Mouse (Mus musculus): ENCODE measurements around the gene Clic1. TPM values are rescaled to one million over a fixed set of nuclear protein-coding genes. Genes with fewer than 3 reads are reported as not detected.

Clic1 gene
- polyA plus RNA-seq, 1 experiment from 2014 or later = 73.9 TPM

DNA sequence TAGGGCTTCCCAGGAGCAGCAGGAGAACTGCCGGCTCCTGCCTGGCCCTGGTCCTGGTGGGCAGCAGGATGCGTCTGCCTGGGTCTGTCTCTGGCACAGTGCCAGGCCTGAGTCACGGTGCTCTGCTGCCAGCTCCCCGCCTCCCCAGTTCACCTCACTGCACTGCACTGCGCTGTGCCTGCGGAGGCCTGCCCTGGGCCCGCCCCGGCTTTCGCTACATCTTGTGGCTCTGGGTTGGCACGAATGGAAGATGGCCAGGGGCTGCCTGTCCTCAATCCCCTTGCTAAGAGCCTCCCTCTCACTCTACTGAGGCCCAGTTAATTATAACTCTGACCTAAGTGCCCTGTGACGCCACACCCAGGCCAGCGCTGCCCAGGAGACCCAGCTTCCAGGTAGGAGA lies 33.4 kb upstream of the Clic1 start, which contains the start of gene Vwa7:
Gene Vwa7 (plus strand): TSS at position 204 of the 400 bp plus-strand sequence.
- 89% methylated on average over 12 of the region's 12 CpGs for WGBS
- Histone ChIP-seq H3K9me3 (replicated peaks; ENCODE audit: control insufficient read depth, low read length) (no peaks in the 10 kb centered on the region), H3K4me3 (ENCODE audit: low read depth, low read length) (no peak within 1 kb of the TSS), H3K36me3 (replicated peaks; ENCODE audit: control insufficient read depth, insufficient read depth, low read depth, low read length) (peaks cover 35% of the 10 kb centered on the region), H3K4me1 (ENCODE audit: control insufficient read depth, insufficient read depth, low read length) (no peaks in the 10 kb centered on the region; the same call in 1 of the 2 replicates), H3K27me3 (ENCODE audit: control insufficient read depth, insufficient read depth, low read length) (no peaks in the 10 kb centered on the region), H3K9ac (replicated peaks; ENCODE audit: low read length) (no peak within 1 kb of the TSS), H3K27ac (replicated peaks; ENCODE audit: low read depth, low read length) (no peak within 1 kb of the TSS), H3K4me2 (ENCODE audit: low read depth, low read length) (no peak within 1 kb of the TSS)
- ATAC-seq (replicated peaks; ENCODE audit: insufficient number of reproducible peaks, low FRiP score, low TSS enrichment, low read depth) = no peak
- DNase-seq (ENCODE audit: low spot score) = no peak

DNA sequence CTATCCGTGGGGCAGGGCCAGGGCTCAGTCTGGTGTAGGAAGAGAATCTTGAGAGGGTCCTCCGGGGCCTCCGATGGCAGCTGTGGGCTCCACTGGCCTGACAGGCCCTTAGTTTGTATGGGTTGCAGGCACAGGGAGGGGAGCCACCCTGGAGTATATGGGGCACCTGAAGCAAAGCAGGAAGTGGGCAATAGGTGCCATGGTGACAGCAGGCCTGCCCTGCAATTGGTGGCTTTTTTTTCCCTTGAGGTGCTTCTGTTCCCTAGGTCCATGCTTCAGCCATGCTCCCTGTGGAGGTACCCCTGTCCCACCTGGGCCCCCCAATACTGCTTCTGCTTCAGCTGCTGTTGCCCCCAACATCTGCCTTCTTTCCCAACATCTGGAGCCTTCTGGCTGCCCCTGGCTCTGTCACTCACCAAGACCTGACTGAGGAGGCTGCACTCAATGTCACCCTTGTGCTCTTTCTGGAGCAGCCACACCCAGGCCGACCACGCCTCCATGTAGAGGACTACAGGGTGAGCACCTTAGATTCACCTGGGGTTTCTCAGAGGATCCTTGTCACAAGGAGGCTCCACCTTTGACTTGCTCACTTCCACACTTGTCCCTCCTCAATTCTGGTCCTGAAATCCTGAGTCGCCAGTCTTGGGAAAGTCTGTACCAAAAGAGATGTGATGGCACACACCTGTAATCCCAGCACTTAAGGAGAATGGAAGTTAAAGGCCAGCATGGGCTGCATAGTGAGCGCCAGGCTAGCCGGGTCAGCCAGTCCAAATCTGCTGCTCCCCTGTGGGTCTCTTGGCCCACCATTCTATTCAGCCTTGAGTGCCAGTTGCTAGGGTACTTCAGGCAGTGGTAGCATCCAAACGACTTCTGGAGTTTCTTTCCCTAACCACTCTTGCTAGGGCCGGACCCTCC lies 32.7 kb upstream of the Clic1 start:
- WGBS = 79% methylated on average over 10 of the region's 10 CpGs
- no peaks in the 10 kb centered on the region for H3K27me3 ChIP-seq (ENCODE audit: control insufficient read depth, insufficient read depth, low read length)
- no peak overlapping the region for H3K4me2 ChIP-seq (ENCODE audit: low read depth, low read length)
- peaks cover 28% of the 10 kb centered on the region for H3K36me3 ChIP-seq (replicated peaks; ENCODE audit: control insufficient read depth, insufficient read depth, low read depth, low read length)
- H3K4me3 ChIP-seq (ENCODE audit: low read depth, low read length) = no peak overlapping the region
- no peak overlapping the region for H3K9ac ChIP-seq (replicated peaks; ENCODE audit: low read length)
- no peaks in the 10 kb centered on the region; the same call in none of the 2 replicates for H3K4me1 ChIP-seq (ENCODE audit: control insufficient read depth, insufficient read depth, low read length)
- no peak for ATAC-seq (replicated peaks; ENCODE audit: insufficient number of reproducible peaks, low FRiP score, low TSS enrichment, low read depth)
- H3K27ac ChIP-seq (replicated peaks; ENCODE audit: low read depth, low read length) = no peak overlapping the region
- DNase-seq (ENCODE audit: low spot score) = no peak
- no peaks in the 10 kb centered on the region for H3K9me3 ChIP-seq (replicated peaks; ENCODE audit: control insufficient read depth, low read length)

DNA sequence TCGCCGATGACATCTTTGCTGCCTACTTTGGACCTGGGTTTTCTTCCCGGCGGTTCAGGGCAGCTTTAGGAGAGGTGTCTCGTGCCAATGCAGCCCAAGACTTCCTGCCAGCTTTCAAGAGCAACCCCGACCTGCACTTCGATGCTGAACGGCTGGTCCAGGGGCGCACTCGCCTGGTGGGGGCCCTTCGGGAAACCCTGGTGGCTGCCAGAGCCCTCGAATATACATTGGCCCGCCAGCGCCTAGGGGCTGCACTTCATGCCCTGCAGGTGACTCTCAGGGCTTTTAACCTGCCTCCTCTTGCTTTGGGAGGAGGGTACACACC lies 32.1 kb upstream of the Clic1 start:
- ATAC-seq (replicated peaks; ENCODE audit: insufficient number of reproducible peaks, low FRiP score, low TSS enrichment, low read depth) (no peak), DNase-seq (ENCODE audit: low spot score) (no peak)
- Histone ChIP-seq H3K4me1 (ENCODE audit: control insufficient read depth, insufficient read depth, low read length) (no peaks in the 10 kb centered on the region; the same call in none of the 2 replicates), H3K4me3 (ENCODE audit: low read depth, low read length) (no peak overlapping the region), H3K27me3 (ENCODE audit: control insufficient read depth, insufficient read depth, low read length) (no peaks in the 10 kb centered on the region), H3K9me3 (replicated peaks; ENCODE audit: control insufficient read depth, low read length) (no peaks in the 10 kb centered on the region), H3K9ac (replicated peaks; ENCODE audit: low read length) (no peak overlapping the region), H3K4me2 (ENCODE audit: low read depth, low read length) (no peak overlapping the region), H3K27ac (replicated peaks; ENCODE audit: low read depth, low read length) (no peak overlapping the region), H3K36me3 (replicated peaks; ENCODE audit: control insufficient read depth, insufficient read depth, low read depth, low read length) (peaks cover 22% of the 10 kb centered on the region)
- WGBS = 74% methylated on average over 14 of the region's 14 CpGs

DNA sequence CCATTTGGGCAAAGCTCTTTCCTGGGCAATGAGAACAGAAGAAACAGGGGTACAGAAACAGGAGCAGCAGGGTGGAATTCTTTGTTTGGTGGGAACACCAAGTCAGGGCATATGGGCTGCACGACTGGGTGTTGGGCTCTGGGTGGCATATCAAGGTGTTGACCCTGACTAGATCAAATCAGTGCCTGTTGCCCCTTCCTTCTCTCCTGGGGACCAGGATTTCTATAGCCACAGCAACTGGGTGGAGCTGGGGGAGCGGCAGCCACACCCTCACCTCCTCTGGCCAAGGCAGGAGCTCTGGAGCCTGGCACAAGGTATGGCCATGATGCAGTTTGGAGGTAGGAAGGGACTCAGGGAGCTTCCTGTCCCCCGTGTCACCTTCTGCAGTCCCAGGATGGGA lies 31.6 kb upstream of the Clic1 start:
- H3K27me3 ChIP-seq (ENCODE audit: control insufficient read depth, insufficient read depth, low read length) = no peaks in the 10 kb centered on the region
- H3K4me2 ChIP-seq (ENCODE audit: low read depth, low read length) = no peak overlapping the region
- no peaks in the 10 kb centered on the region for H3K9me3 ChIP-seq (replicated peaks; ENCODE audit: control insufficient read depth, low read length)
- ATAC-seq (replicated peaks; ENCODE audit: insufficient number of reproducible peaks, low FRiP score, low TSS enrichment, low read depth) = no peak
- peaks cover 19% of the 10 kb centered on the region for H3K36me3 ChIP-seq (replicated peaks; ENCODE audit: control insufficient read depth, insufficient read depth, low read depth, low read length)
- 73% methylated on average over 3 of the region's 3 CpGs for WGBS
- H3K9ac ChIP-seq (replicated peaks; ENCODE audit: low read length) = no peak overlapping the region
- H3K27ac ChIP-seq (replicated peaks; ENCODE audit: low read depth, low read length) = no peak overlapping the region
- DNase-seq (ENCODE audit: low spot score) = no peak
- H3K4me3 ChIP-seq (ENCODE audit: low read depth, low read length) = no peak overlapping the region
- H3K4me1 ChIP-seq (ENCODE audit: control insufficient read depth, insufficient read depth, low read length) = no peaks in the 10 kb centered on the region; the same call in none of the 2 replicates

DNA sequence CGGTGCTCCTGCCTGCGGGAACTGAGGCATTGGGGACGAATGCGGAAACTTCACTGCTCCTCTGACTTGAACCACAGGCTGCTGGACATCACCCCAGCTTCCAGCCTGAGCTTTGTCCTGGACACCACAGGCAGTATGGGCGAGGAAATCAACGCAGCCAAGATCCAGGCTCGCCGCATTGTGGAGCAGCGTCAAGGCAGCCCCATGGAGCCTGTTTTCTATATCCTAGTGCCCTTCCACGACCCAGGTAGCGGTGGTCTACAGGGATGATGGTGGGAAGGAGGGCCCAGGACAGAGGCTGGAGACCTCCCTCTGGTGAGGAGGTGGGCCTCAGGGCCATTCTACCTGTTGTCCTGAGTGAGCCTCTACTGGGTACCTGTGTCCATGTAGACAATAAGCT lies 29.9 kb upstream of the Clic1 start:
- ATAC-seq (replicated peaks; ENCODE audit: insufficient number of reproducible peaks, low FRiP score, low TSS enrichment, low read depth) (no peak), DNase-seq (ENCODE audit: low spot score) (no peak)
- Histone ChIP-seq H3K4me3 (ENCODE audit: low read depth, low read length) (no peak overlapping the region), H3K4me2 (ENCODE audit: low read depth, low read length) (no peak overlapping the region), H3K9me3 (replicated peaks; ENCODE audit: control insufficient read depth, low read length) (no peaks in the 10 kb centered on the region), H3K4me1 (ENCODE audit: control insufficient read depth, insufficient read depth, low read length) (no peaks in the 10 kb centered on the region; the same call in none of the 2 replicates), H3K36me3 (replicated peaks; ENCODE audit: control insufficient read depth, insufficient read depth, low read depth, low read length) (peaks cover 3% of the 10 kb centered on the region), H3K27me3 (ENCODE audit: control insufficient read depth, insufficient read depth, low read length) (no peaks in the 10 kb centered on the region), H3K9ac (replicated peaks; ENCODE audit: low read length) (no peak overlapping the region), H3K27ac (replicated peaks; ENCODE audit: low read depth, low read length) (no peak overlapping the region)
- WGBS = 71% methylated on average over 11 of the region's 11 CpGs

DNA sequence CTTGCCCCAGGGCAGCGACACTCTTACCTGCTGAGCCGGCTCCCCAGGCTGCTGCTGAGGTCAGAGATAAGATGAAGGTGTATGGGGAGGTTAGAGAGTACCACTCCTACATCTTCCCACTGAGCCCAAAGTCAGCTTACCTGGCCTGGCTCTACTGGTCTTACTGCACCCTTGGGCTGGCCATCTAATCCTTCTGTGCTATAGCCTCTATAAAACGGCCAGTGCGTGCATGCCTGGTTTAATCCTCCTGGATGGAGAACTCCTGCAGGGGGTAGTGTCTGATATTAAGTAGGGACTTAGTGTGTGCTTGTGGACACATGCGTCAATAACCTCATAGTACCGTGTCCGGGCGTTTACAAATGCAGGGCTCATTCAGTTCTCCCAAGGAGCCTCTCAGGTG lies 29.2 kb upstream of the Clic1 start:
- DNase-seq (ENCODE audit: low spot score) = no peak
- no peak overlapping the region for H3K27ac ChIP-seq (replicated peaks; ENCODE audit: low read depth, low read length)

DNA sequence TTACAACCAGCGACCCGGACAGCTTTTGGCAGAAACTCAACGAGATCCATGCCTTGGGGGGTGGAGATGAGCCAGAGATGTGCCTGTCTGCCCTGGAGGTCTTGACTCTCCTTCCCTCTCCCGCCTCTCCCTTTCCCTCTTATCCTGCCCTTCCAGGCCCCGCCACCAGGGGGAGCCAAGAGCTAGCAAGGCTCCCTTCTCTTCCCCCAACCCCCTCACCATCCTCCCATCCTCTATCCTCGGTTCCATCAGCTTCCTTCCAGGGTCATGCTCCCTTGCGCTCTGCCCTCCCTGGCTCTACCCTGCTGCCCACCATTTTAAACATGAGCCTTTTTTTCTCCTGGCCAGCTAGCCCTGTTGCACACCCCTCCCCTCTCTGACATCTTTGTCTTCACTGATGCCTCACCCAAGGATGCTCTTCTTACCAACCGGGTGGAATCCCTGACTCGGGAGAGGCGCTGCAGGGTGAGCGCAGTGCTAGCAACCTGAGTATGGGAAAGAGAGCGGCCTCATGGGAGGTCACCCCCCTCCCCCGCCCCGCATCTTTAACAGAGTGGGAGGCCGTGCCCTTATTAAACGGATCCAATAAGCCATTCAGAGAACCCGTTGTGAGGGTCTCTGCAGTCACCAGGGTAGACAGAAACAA lies 28.5 kb upstream of the Clic1 start:
- 7% methylated on average over 17 of the region's 17 CpGs for WGBS
- no peaks in the 10 kb centered on the region for H3K9me3 ChIP-seq (replicated peaks; ENCODE audit: control insufficient read depth, low read length)
- no peaks in the 10 kb centered on the region for H3K36me3 ChIP-seq (replicated peaks; ENCODE audit: control insufficient read depth, insufficient read depth, low read depth, low read length)
- no peak overlapping the region; the same call in 1 of the 2 replicates for H3K27ac ChIP-seq (replicated peaks; ENCODE audit: low read depth, low read length)
- DNase-seq (ENCODE audit: low spot score) (peak; percentile 89), ATAC-seq (replicated peaks; ENCODE audit: insufficient number of reproducible peaks, low FRiP score, low TSS enrichment, low read depth) (peak; percentile 65)
- no peaks in the 10 kb centered on the region; the same call in none of the 2 replicates for H3K4me1 ChIP-seq (ENCODE audit: control insufficient read depth, insufficient read depth, low read length)
- H3K4me2 ChIP-seq (ENCODE audit: low read depth, low read length) = peak overlapping the region; percentile 22; the same call in 1 of the 2 replicates
- peak overlapping the region; percentile 45 for H3K9ac ChIP-seq (replicated peaks; ENCODE audit: low read length)
- no peaks in the 10 kb centered on the region for H3K27me3 ChIP-seq (ENCODE audit: control insufficient read depth, insufficient read depth, low read length)
- H3K4me3 ChIP-seq (ENCODE audit: low read depth, low read length) = no peak overlapping the region

More for the DNA sequence above, 29.2 kb upstream of the Clic1 start:
- Histone ChIP-seq H3K4me2 (ENCODE audit: low read depth, low read length) (no peak overlapping the region), H3K4me1 (ENCODE audit: control insufficient read depth, insufficient read depth, low read length) (no peaks in the 10 kb centered on the region; the same call in none of the 2 replicates), H3K9ac (replicated peaks; ENCODE audit: low read length) (no peak overlapping the region), H3K4me3 (ENCODE audit: low read depth, low read length) (no peak overlapping the region), H3K9me3 (replicated peaks; ENCODE audit: control insufficient read depth, low read length) (no peaks in the 10 kb centered on the region), H3K27me3 (ENCODE audit: control insufficient read depth, insufficient read depth, low read length) (no peaks in the 10 kb centered on the region), H3K36me3 (replicated peaks; ENCODE audit: control insufficient read depth, insufficient read depth, low read depth, low read length) (peaks cover 1% of the 10 kb centered on the region; the same call in 1 of the 2 replicates)
- 91% methylated on average over 8 of the region's 8 CpGs for WGBS
- ATAC-seq (replicated peaks; ENCODE audit: insufficient number of reproducible peaks, low FRiP score, low TSS enrichment, low read depth) = no peak

All from embryonic facial prominence, embryonic 11.5 days (tissue).